Mouse (Mus musculus) left cerebral cortex, adult 8-10 months (tissue): ENCODE measurements at regions not wholly inside any gene's neighbourhood (a gene's known extent, or its start where the extent isn't known, plus 50 kb on each side); places are given as distances from the start of the nearest gene placed in this dataset.

Experiments used
- DNase-seq, 2 experiments: peaks; one replicate each; pipeline ENCODE4 v3.0.0; 2022; ENCODE audit warnings: low spot score in 2 of 2

DNA sequence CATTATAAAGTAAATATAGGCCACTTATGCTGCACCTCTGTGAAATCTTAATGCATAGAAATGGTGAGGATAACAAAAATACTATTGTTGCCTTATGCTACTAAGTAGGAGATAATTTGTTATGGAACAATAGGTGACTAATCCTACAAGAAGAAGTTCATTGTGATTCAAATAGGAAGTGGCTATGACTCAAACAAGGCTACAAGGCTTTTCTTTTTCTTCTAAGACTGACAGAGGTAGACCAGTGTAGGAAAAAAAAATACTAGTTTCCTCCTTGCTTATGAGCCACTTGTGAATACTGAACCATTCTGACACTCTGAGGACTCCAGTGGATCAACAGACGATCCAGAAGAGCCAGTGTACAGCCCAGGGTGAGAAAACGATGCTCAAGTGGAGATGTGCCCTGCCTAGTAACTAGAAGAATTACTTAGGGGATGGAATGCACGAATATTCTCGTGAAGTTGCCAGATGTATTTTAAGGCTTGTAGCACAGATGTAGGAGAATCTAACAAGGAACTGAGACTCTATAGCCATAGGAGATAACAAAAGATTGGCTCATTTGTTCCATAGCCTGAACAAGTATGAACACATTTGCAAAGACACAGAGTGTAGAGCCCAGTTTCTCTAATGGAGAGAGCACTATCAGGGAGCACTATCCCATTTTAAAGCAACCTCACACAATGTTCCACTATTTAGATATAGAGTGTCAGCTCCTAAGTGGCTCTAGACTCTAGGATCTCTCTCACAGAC, 60.3 kb downstream of the Fzd1 start:
- DNase-seq, result no peak

- DNase-seq, result no peak
Measured at GRCm38 (mm10) chr5:4696701-4697100, 61.1 kb downstream of the Fzd1 start.

DNA sequence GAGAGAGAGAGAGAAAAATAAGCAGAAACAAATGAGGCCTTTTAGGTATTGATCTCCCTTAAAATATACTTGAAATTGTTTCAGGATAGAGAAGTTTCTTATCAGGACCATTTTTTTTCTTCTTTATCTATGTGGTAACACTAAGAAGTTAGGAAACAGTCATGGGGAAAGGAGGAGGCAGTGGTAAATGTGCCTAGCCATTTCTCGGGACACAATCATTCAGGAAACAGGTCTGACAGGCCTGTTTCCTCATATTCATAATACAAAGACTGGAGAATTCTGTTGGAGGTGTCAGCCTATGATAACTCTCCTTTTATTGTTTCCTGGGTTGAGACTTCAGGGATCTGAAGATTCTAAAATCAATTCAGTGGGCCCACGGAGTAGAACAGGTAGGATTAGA, 68.7 kb downstream of the Fzd1 start:
- DNase-seq, result no peak

DNA sequence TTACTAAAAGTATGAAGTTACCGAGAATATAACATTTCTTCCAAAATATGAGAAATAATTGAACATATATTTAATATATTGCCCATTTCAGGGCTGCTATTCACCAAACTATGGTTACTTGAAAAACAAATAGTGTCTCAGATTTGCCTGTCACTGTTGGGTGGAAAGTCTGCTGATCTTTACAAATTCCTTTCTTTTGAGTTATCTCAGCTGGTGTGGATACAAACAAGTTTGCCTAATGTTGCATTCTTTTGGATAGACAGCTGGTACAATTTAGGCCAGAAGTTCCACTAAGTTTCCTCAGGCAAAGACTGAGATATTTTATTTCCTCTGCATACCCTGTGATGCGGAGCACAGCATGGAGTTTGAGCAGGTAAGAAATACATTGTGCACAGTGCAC, 82.5 kb downstream of the Fzd1 start:
- DNase-seq, result no peak

GRCm38 (mm10) chr5:4666381-4666780, 91.5 kb downstream of the Fzd1 start:
- DNase-seq, result no peak

DNA sequence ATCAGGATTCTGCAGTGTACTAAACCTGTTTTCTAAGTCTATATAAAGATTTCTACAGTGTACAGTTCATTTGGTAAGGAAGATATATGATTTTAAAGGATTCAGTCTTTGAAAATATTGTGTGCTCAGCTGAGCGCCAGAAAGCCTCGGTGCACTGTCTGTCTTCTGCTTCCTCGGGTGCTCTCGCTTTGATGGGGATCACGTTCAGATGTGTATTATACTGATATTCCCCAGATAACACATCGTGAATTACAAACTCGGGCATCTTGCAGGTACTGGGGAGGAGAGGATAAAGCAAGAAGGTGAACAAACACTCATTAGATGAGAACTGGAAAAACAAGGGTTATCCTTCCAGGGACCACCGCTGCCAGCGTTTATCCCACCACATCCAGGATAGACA, 91.9 kb downstream of the Fzd1 start:
- DNase-seq, result no peak

- DNase-seq, result no peak
Measured at GRCm38 (mm10) chr5:4664918-4665317, 92.9 kb downstream of the Fzd1 start.

- no peak for DNase-seq
Measured at GRCm38 (mm10) chr5:4664488-4664887, 93.3 kb downstream of the Fzd1 start.

- no peak for DNase-seq
Measured at GRCm38 (mm10) chr5:4662198-4662585, 95.6 kb downstream of the Fzd1 start.

DNA sequence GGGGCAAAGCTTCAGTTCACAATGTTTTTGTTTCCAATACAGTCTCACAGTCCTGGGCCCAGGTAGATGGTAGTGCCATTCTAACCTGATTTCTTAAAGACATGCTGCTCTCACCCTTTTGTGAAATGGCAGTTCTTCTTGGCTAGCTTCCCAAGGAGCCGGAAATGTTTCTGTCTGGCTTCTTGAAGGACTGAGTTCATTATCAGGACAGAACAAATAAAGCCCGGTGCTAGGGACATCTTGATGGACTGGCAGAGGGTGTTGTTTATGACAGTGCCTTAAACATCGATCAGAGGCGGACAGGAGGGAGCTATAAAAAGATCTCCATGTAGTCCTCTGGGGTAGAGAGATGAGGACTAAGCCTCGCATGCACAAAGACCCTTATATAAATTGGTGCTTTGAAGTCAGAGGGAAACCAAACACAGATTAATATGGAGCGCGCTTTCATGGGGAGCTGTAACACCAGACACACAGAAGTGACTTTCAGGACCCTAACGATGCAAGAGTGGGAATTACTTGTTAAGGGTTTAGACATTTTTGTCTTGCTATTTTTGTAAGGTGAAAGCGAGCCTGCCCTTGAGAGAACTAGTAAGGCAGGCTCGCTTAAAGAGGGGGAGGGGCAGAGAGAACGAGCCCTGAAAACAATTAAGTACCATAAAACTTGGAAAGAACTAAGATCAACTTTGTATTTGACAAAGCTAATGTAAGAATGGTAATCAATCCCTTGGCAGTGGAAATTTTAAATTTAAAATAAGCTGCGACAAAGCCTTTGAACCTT, 96.2 kb downstream of the Fzd1 start:
- DNase-seq, result no peak

- DNase-seq, result no peak
Measured at GRCm38 (mm10) chr5:4657982-4658381, 99.9 kb downstream of the Fzd1 start.

- DNase-seq, result no peak
Measured at GRCm38 (mm10) chr5:4654186-4654585, 103.6 kb downstream of the Fzd1 start.

DNA sequence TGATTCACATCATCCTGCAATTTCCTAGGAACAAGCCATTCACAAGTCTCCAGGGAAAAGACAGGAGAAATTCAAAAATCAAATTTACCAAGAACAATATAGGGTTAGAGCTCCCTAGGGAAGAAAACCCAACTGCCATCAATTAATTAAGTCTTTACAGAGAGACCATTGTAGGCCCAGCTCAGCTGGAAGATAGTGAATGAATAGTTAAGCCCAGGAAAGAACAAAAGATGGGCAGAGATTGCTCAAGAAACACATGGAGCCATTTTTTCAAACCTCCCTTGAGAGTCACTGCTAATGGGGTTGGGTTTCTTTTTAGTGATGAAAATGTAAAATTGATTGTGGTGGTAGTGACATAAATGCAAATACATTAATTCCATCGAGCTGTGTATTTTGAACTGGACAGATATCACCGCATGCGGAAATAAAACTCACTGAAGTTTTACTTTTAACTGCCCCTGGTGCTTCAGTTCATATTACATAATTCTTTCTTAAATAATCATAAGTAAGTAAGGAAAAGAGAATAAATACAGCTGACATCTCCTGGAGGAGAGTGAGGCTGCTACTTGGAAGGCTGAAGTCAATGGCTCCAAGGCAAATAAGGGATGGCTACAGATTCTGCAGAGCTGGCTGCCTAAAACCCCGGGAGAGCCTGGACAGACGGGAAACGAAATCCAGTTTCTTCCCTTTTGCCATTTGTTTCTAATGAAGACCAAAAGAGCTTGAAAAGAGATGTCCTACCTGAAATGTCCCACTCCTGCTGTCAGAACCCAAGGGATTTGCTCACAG, 106.5 kb downstream of the Fzd1 start:
- no peak for DNase-seq

- no peak for DNase-seq
Measured at GRCm38 (mm10) chr5:4650709-4651108, 107.1 kb downstream of the Fzd1 start.

- DNase-seq, result no peak
Measured at GRCm38 (mm10) chr5:4649858-4650556, 107.8 kb downstream of the Fzd1 start.

DNA sequence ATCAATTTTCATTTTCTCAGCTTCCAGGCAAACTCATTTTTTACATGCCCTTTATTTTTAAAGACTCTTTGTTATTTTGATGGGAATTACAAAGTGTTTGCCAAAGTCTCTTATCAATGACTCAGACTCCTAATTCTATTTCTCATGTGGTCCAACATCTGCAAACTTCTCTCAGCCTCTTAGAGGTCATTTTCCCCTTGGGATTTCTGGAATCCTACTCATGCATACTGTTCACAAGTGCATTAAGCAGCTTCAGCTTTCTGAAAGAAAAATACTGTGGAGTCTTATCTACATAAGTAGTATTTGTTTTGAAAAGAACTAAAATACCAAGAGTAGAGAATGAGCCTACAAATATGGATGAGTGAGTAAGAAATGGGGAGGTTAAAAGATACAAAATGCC, 116.8 kb downstream of the Fzd1 start:
- DNase-seq, result no peak

DNA sequence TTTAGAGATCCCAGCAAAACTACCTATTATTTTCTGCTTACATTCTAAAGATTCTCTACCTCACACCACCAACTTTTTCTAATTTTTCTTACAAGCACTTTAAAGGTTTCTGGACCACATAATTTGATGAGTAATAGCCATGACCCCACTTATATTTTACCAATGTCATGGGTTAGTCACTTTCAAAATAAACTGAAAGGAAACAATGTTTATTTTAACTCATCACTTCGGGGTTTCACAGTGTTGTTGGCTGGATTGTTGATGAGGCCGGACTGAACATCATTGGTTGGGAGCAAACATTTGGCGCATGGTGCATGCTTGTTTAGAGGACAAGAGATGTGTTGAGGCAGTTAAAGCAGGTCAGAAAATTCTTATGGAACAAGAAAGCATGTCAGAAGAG, 124.1 kb downstream of the Fzd1 start:
- DNase-seq, result no peak

DNA sequence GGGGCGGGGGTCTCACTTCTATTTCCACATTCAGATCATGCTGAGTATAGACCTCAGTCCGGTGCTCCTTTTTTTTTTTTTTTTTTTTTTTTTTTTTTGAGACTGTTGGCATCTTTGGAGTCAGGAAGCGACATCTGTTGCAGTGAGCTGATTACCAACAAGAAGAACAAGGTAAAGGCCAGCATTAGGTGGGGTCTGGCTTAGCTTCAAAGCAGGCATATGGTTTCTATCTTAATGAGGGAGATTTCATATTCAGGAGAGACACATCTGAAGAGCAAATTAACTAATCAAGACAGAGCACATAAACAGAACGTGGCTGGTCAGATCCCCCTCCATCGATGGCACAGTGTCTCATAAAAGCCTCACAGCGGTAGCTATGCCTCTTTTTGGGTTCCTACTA, 132.6 kb downstream of the Fzd1 start:
- DNase-seq, result no peak

GRCm38 (mm10) chr5:4623625-4624024, 134.2 kb downstream of the Fzd1 start:
- no peak for DNase-seq

- no peak for DNase-seq
Measured at GRCm38 (mm10) chr5:4620513-4621210, 137.2 kb downstream of the Fzd1 start.

DNA sequence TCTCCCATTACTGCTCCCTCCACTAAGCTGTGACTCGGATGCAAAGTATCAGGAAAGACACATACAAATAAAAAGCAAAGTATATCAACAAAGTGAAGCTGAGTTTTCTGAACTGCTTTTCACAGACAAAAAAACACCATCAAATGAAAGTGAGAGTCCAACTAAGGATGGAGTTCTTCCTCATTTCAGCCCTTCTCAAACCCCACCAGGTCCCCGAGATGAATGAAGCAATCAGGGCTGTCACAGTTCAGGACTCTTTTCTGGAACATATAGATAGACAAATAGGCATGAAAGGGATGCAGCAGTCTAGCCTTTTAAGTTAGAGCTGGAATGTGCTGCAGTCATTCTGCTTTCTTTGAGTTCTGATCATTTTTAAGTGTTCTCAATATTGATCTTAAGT, 142.6 kb downstream of the Fzd1 start:
- no peak for DNase-seq
